Mouse (Mus musculus): Measurements from ENCODE around the gene Abhd17c.
A peak's percentile ranks its signal among the peaks of the same experiment; 100 is the strongest.
"Not testable (repeated sequence)": the region's sequence is repeated elsewhere in the genome, so short reads cannot be mapped to it uniquely, and the experiment has no call there.

Abhd17c gene

GRCm38 (mm10) chr7:84151960-84152334 lies 254 bp upstream of the Abhd17c start:
- DNase-seq, result peak; percentile 94

- no peak for DNase-seq
These were observed 1.2 kb downstream of the Abhd17c start for GRCm38 (mm10) chr7:84150361-84151000.

DNA sequence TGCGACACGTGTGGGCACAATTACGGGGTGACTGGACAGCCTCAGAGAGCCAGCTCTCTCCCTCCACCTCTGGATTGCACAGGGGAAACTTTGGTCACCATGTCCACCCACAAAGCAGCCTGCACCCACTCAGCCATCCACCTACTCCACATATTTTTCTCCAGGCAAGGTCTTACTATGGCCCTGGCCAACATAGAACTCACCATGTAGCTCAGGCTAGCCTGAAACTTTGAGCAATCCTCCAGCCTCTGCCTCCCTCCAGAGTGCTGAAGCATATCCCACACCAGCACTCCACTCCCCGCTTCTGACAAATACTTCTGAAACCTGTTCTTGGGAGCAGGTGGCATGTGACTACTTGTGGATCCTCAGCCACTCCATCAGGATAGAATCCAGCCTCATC lies 1.9 kb downstream of the Abhd17c start:
- DNase-seq, result no peak

DNA sequence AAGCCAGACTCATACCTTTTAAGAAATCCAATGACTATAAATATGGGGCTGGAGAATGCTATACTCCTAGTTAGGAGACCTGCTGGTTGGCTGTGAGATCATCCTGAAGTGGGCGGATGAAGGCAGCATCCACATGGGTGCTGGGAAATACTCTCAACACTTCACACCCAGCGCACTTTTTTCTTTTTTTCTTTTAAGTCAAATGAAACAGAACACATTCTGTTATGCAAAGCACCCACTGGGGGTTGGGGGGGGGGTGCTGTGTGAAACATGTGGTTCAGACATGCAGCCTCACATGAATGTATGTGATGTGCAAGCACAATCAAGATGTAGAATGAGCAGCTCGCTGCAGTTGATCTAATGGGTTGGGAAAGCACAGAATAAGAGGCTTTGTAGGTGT lies 2.8 kb downstream of the Abhd17c start:
- peak; percentile 19 to 41 for DNase-seq

DNA sequence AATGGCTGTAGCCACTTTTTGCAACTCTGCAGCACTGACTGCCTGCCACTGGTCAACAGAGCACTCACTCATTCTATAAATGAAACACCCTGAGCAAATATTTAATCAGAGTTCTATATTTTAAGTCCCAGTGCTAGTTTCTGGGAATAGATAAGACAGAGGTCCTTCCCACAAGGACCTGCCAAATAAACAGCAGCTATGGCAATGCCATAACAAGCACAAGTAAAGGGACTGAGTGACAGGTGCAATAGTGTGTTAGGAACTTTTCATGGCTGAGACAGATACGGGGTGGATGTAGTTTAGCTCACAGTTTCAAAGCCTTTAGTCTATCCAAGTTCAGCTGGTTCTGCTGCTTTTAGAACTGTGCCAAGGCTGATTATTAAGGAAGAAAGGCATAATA lies 3.9 kb downstream of the Abhd17c start:
- no peak for DNase-seq

DNA sequence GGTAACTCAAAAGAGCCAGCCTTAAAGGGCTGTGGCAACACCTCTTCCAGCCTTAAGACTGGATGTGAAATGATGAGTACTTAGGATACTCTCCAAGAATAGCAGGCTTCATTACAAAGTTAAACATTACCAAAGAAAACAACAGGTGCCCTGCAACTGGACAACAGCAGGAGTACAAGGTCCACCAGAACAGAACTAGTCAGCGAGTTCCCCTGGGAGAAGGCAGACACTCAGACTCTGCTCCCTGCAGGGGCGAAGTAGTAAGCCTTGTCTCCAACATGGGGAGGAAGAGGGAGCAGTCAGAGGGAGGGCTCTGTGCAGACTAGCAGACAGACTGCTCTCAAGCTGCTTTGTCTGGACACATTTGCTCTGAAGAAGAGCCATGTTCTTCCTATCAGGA lies 6.1 kb downstream of the Abhd17c start:
- no peak for DNase-seq

DNA sequence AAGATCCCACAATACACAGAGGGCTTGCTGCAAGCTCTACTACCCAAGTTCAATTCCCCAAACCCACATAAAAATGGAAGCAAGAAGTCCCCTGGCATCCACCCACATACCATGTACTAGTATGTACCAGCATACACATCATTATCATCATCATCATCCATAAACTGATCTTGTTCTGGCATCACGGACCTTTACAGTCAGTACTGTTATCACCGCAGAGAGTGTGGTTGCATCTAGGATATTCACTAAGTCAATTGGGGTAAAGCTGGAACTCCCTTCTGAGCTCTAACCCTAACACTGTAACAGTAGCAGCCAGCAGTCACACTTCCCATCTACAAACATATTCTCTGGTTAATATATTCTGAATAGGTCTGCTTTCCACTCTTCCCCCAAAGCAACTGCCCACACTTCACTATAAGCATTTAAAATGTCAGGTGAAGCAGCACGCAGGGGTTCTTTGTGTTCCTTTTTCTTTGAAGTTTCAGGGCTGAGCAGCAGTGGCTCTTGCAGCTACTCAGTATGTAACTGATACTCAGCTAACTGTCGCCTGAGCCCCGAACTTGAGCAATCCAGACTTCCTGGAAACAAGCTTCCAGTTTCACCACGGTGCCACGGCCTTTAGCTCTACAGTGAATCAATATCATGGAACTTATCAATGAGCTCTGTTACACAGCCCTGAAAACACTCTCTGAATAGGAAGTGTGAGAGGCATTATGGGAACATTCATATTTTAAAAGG lies 8.8 kb downstream of the Abhd17c start:
- DNase-seq, result no peak

- DNase-seq, result no peak
These were observed 9.5 kb downstream of the Abhd17c start for GRCm38 (mm10) chr7:84142196-84142595.

- DNase-seq, result no peak
These were observed 12.1 kb downstream of the Abhd17c start for GRCm38 (mm10) chr7:84139566-84139965.

GRCm38 (mm10) chr7:84138731-84139130 lies 13.0 kb downstream of the Abhd17c start:
- no peak for DNase-seq

DNA sequence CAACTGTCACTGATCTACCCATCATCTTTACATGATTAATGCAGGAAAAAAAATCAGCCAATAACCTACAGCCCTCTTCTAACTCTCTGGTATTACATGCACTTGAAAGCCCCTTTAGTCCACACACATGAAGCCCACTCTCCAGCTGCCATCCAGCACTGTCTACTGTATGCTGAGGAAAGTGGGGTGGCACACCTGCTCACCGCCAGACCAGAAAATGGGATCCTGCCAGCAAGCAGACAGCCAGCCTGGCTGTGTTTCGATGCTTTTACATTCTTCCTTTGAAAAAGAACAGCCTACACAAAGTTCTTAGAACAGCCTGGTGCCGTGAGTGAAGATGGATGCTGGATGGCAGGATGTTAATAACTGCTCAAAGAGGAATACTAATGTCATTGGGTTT lies 13.9 kb downstream of the Abhd17c start:
- DNase-seq, result no peak

- DNase-seq, result no peak
These were observed 15.6 kb downstream of the Abhd17c start for GRCm38 (mm10) chr7:84135799-84136700.

DNA sequence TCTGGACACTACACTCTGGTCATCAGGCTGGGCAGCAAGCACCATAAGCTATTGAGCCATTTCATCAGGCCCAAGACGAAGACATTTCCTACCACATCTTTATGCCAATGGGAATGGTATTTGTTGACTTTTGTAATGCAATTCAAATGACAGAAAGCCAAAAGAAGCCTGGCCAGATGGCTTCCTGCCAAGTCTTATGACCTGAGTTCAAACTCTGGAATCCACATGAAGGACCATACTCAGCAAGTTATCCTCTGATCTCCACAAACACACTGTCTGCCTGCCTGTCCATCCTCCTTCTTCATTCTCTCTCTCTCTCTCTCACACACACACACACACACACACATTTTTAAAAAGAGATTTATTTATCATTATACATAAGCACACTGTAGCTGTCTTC lies 19.0 kb downstream of the Abhd17c start:
- DNase-seq, result no peak

GRCm38 (mm10) chr7:84131736-84132135 lies 20.0 kb downstream of the Abhd17c start:
- DNase-seq, result no peak

GRCm38 (mm10) chr7:84128661-84129060 lies 23.0 kb downstream of the Abhd17c start:
- DNase-seq, result no peak

- DNase-seq, result no peak
These were observed 26.0 kb downstream of the Abhd17c start for GRCm38 (mm10) chr7:84125730-84126129.

GRCm38 (mm10) chr7:84123651-84124050 lies 28.0 kb downstream of the Abhd17c start:
- DNase-seq, result not testable (repeated sequence)

- DNase-seq, result no peak
These were observed 29.9 kb downstream of the Abhd17c start for GRCm38 (mm10) chr7:84121778-84122177.

GRCm38 (mm10) chr7:84120142-84120760 lies 31.4 kb downstream of the Abhd17c start:
- DNase-seq, result peak; percentile 11 to 19

DNA sequence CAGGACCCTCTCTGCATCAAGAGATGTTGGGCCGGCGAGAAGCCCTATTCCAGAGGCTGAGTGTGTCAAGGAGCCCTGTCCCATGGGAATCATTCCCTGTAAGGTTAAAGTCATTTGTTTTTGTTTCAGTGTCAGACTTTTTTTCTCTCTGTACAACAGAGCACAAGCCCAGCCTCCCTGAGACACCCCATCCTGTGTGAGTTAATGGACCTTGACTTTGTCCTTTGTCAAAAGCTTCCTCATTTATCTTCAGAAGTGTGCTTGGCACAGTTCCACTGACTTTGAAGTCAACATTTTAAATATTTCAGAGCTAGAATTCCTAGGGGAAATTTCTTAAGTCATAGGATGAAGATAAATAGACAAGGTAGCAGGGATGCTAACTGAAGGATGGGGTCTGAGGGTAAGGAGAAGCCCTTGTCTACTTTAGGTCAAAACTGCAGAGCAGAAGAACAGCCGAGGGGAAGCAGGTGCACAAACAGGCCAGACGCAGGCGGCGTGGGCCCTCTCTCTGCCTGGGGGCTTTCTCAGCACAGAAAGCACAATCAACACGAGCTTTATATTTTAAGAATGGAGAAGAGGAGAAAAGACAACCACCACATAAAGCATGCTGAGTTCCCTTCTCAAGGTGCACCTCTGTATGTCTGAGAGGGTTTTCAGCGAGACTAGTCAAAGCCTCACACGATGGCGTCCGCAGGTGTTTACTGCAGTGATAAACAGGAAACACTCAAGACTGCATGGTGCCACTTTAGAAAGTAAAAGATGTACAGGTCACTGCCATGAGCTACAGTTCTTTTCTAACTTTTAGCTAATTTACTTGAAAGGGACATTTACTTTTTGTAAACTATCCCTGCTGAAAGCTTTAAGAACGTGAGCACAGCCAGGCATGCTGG lies 32.2 kb downstream of the Abhd17c start:
- peak; percentile 60 to 62 for DNase-seq

DNA sequence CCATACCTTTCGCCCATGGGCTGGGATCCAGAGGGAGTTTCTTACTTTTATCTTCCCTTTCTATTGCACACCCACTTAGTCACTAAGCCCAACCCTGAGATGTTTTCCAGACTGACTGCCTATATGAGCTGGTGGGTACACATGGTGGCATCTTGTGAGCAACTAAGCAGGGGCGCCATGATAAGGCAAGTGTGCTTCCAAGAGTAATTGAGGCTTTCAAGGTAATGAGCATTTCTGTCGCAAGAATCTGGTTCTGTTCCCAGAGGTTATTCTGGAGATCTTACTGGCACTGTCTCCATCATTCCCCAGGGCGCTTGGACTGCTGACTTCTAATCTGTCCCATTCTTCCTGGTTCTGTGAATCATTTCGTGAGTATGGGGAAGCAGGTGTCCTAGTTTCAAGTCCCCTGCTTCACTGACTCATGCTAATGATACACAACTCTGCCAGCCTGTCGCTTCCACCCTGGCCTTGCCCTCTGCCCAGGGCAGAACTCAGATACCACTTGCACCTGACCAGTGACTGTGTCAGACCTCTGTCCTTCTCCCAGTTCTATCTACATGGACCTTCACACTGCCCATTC lies 34.1 kb downstream of the Abhd17c start:
- no peak for DNase-seq
